Mouse (Mus musculus): ENCODE results near the gene Gm20671. TPM values are rescaled to one million over a fixed set of nuclear protein-coding genes. Genes with fewer than 3 reads are reported as not detected.

Gene Gm20671
- not detected for polyA plus RNA-seq (2014; fragmentation: Illumina TruSeq; extraction: RNeasy Lipid Tissue Mini Kit (QIAGEN cat#74804); ENCODE audit: low read depth, low replicate concordance)

GRCm38 (mm10) chr5:32827009-32827408, at the start of gene Gm20671:
TSS of gene Gm20671 (minus strand) at chr5:32827109.

DNA sequence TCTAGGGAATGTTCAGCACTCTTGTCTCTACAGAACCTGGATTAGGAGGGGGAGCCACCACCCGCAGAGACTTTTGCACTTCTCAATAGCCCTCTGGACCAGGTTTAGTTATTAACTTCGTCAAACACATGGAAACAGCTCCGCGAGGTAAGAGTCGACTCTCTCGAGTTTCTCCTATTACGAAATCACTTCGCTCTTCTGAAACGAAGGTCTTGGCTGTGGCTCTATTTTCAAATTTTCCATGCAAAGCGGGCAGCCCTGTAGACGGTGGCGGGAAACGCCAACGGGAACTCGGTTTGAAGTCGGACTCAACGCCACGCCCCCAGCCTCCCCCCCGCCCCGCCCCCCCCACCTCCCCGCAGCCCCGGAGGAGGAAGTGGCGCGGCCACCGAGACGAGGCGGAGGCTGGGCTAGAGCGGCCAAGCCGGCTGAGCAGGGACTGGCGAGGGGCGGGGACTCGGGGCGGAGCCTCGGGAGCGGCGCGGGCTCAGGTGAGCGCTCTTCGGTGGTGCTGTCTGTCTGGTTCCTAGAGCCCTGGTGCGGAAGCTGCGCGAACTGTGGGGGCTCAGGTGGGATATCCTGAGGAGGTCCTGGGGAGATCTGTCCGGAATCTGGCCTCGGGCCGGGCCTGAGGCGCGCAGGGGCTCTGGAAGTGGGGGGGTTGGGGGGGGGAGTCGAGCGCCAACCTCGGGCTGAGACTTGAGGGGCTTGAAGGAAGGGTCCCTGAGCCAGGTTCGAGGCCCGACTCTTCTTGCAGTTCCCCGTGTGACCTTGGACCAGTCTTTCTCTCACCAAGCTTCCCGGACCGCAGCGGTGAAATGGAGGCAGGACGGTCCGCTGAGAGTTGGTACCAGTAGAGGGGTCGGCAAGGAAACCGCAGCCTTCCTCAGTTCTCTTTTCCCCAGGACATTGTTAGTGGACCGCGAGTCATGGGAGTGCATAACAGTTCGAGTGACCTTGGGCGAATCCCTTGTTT, 36.6 kb upstream of the Gm20671 start, which contains the start of gene Depdc5:
Gene Depdc5 (plus strand): TSS at position 449 of the 976 bp plus-strand sequence.

DNA sequence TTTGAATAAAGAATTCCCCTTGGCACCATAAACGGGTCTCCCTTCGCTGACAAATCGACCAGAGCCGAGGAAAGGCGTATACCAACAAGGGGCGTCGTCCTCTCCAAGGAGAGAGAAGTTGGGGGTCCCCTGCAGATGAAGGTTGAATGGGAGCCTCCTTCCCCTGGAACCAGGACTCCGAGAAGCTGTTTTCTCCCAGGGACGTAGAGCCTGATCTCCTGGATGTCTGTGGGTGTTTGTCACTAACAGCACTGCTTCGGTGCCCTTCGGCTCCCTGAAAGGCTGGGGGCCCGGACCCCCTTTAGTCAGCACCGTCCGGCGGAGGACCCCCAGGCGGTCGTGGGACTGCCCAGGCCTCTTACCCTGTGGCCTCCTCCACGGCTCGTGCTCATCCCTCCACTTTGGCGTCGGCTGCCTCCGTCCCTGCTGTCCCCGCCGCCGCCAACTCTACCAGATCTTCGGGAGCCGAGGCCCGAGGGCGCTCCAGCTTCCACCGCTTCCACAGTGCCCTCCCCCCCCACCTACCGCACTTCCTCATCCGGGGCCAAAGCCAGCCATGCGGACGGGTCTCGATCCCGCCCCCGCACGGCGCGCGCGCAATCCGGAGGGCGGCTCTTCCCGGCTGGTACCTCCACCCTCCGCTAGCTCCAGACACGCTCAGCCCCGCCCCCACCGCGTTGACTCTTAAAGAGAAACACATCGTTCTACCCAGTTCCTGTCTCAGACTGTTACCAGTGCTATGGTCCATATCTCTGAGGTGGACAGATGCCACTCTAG, 27.0 kb upstream of the Gm20671 start, which contains the start of gene Prr14l:
Gene Prr14l (minus strand): TSS at position 526 of the 777 bp plus-strand sequence.

DNA sequence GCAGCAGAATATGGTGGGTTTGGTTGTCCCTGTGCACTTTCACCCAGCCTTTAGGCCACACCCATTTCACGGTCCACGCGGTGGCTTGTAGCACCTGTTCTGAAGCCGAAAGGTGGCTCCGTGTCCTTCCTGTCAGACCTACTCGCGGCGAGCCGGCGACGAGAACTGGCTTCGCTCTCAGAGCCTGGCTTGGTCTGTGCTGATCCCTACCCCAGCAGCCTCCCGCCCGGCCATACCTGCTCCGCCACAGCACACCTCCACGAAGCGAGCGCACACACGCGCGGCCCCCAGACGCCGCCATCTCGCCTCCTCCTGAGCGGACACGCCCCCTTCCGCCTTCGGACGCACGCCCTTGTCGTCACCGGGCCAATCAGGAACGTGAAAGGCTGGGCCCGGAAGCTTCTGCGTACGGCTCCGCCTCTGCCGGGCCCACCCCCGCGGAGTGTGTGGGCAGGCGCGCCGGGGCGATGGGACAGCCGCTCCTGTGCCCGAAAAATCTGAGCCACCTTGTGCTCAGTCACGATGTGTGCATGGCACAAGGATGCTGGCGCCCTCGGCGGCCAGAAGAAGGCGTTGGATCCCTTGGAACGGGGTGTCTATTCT, 41.5 kb downstream of the Gm20671 start, which contains the start of gene Pisd:
Gene Pisd (minus strand): TSS at position 334 of the 603 bp plus-strand sequence.

Other genes starting within 250 kb of the Gm20671 start
- gene Yes1, start 215.9 kb downstream of the Gm20671 start, polyA plus RNA-seq (2014; fragmentation: Illumina TruSeq; extraction: RNeasy Lipid Tissue Mini Kit (QIAGEN cat#74804); ENCODE audit: low read depth, low replicate concordance): 165 TPM
- 14.9 TPM for gene Pisd, start 41.5 kb downstream of the Gm20671 start, polyA plus RNA-seq (2014; fragmentation: Illumina TruSeq; extraction: RNeasy Lipid Tissue Mini Kit (QIAGEN cat#74804); ENCODE audit: low read depth, low replicate concordance)
- gene Prr14l, start 27.1 kb upstream of the Gm20671 start, polyA plus RNA-seq (2014; fragmentation: Illumina TruSeq; extraction: RNeasy Lipid Tissue Mini Kit (QIAGEN cat#74804); ENCODE audit: low read depth, low replicate concordance): 22.9 TPM
- gene Depdc5, start 36.6 kb upstream of the Gm20671 start, polyA plus RNA-seq (2014; fragmentation: Illumina TruSeq; extraction: RNeasy Lipid Tissue Mini Kit (QIAGEN cat#74804); ENCODE audit: low read depth, low replicate concordance): 64.8 TPM
- gene Ywhah, start 191.7 kb upstream of the Gm20671 start, polyA plus RNA-seq (2014; fragmentation: Illumina TruSeq; extraction: RNeasy Lipid Tissue Mini Kit (QIAGEN cat#74804); ENCODE audit: low read depth, low replicate concordance): 505 TPM

Data from adrenal gland, adult 10 weeks (tissue).